Mouse (Mus musculus): Measurements from ENCODE around the gene Ltn1. TPM values are rescaled to one million over a fixed set of nuclear protein-coding genes. Genes with fewer than 3 reads are reported as not detected.

The Ltn1 gene
- 16.5 and 17.6 TPM in 2 replicates for polyA plus RNA-seq (2012; rRNA removed)

DNA sequence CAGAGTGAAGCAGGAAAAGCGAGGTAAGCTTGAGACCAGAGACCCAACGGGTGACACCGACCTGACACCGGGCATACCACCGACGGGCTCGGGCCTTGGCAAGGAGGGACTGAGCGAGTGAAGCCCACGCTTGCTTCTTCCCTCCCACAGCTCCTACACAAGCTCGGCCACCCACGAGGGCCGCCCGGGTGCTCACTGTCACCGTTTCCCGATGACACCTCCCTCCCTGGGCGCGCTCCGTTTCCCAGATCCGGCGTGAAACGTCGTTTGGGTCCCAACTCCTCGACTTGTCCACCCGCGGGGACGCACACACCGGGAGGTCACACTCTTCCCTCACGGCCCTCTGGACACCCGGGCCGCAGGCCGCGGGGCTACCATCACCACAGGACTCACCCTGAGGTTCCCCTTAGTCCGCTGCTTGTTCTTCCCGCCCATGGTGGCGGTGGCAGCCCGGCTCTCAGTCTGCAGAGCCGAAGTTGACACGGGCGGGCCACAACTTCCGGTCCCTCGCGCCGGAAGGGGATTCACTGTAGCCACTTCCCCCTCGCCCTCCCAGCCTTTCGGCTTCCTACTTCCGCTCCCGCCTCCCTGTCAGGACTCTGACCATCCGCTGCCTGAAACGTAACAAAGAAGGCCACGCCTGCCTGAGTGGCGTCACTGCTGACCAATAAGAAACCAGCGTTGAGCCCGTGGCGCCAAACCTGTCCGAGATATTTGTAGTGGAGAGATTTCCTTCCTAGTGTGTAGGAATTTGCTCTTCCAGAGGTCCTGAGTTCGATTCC is at the start of gene Ltn1:
Gene Ltn1 (minus strand): TSS at position 580 of the 782 bp plus-strand sequence.
- H3K4me3 ChIP-seq (replicated peaks; ENCODE audit: insufficient read depth, low read depth, low read length), result peak within 1 kb of the TSS; percentile 88
- WGBS, result under 1% methylated on average over 56 of the region's 56 CpGs
- peak within 1 kb of the TSS; percentile 58 for H3K27ac ChIP-seq (ENCODE audit: insufficient read depth, low read length)
- H3K4me1 ChIP-seq (ENCODE audit: control insufficient read depth, insufficient read depth, low read length), result no peaks in the 10 kb centered on the region; the same call in 1 of the 2 replicates
- DNase-seq, result peak; percentile 99
- no peaks in the 10 kb centered on the region for H3K27me3 ChIP-seq (ENCODE audit: control insufficient read depth, insufficient read depth, low read length)
- peak; percentile 58; the same call in 1 of the 2 replicates for TF ChIP-seq POLR2A (IDR thresholded peaks at IDR 0.05; ENCODE audit: borderline replicate concordance, insufficient read depth, low read length)
- TF ChIP-seq CTCF (IDR thresholded peaks at IDR 0.05; ENCODE audit: borderline replicate concordance, insufficient read depth, low read depth, low read length), result no peak

GRCm38 (mm10) chr16:87470579-87470978 is 38.2 kb upstream of the Ltn1 start:
- Histone ChIP-seq H3K4me3 (replicated peaks; ENCODE audit: insufficient read depth, low read depth, low read length) (no peak overlapping the region), H3K27ac (ENCODE audit: insufficient read depth, low read length) (no peak overlapping the region), H3K4me1 (ENCODE audit: control insufficient read depth, insufficient read depth, low read length) (no peaks in the 10 kb centered on the region), H3K27me3 (ENCODE audit: control insufficient read depth, insufficient read depth, low read length) (no peaks in the 10 kb centered on the region)
- 59% methylated on average over 4 of the region's 4 CpGs for WGBS
- TF ChIP-seq CTCF (IDR thresholded peaks at IDR 0.05; ENCODE audit: borderline replicate concordance, insufficient read depth, low read depth, low read length) (no peak), POLR2A (IDR thresholded peaks at IDR 0.05; ENCODE audit: borderline replicate concordance, insufficient read depth, low read length) (no peak)
- DNase-seq, result peak in 1 of 2 experiments; percentile 29

DNA sequence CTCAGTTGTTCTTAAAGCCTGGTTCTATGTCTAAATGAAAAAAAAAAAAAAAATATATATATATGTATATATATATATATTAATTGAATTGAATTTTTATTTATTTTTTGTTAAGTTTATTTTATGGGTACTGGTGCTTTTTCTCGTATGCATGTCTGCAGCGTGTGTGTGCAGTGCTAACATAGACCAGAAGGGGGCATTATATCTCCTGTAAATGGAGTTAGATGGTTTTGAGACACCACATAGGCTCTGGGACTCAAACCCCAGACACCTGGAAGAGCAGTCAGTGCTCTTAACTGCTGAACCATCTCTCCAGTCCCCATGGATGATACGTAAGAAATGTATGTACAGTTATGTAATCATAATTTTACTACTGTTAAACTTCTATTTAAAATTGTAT is 26.3 kb upstream of the Ltn1 start:
- no peak overlapping the region for H3K27ac ChIP-seq (ENCODE audit: insufficient read depth, low read length)
- no peak overlapping the region for H3K4me3 ChIP-seq (replicated peaks; ENCODE audit: insufficient read depth, low read depth, low read length)
- H3K4me1 ChIP-seq (ENCODE audit: control insufficient read depth, insufficient read depth, low read length), result peaks cover 2% of the 10 kb centered on the region
- no peak for DNase-seq
- 95% methylated on average over 3 of the region's 3 CpGs for WGBS
- no peaks in the 10 kb centered on the region for H3K27me3 ChIP-seq (ENCODE audit: control insufficient read depth, insufficient read depth, low read length)
- TF ChIP-seq POLR2A (IDR thresholded peaks at IDR 0.05; ENCODE audit: borderline replicate concordance, insufficient read depth, low read length) (no peak), CTCF (IDR thresholded peaks at IDR 0.05; ENCODE audit: borderline replicate concordance, insufficient read depth, low read depth, low read length) (no peak)

DNA sequence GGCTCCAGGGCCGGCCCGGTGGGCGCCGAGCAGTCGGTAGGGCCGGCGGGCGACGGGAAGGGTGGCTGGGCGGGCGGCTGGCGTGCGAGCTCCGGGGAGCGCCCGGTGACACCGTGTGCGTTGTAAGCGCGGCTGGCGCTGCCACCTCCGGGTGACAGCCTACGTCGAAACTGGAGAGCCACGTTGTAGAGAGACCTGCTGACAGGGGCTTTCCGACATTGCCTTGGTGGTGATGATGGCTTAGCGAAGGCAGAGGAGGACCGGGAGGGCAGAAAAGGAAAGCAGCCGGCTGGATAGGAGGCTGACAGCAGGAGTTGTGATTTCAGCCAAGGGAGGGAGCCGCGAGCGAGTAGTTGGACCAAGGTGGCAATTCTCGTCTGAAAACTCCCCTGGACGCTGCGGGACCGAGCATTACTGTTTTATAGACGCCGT is 22.8 kb upstream of the Ltn1 start:
- Histone ChIP-seq H3K4me1 (ENCODE audit: control insufficient read depth, insufficient read depth, low read length) (peaks cover 2% of the 10 kb centered on the region), H3K4me3 (replicated peaks; ENCODE audit: insufficient read depth, low read depth, low read length) (peak overlapping the region; percentile 86), H3K27me3 (ENCODE audit: control insufficient read depth, insufficient read depth, low read length) (no peaks in the 10 kb centered on the region), H3K27ac (ENCODE audit: insufficient read depth, low read length) (peak overlapping the region; percentile 59)
- DNase-seq, result no peak
- TF ChIP-seq CTCF (IDR thresholded peaks at IDR 0.05; ENCODE audit: borderline replicate concordance, insufficient read depth, low read depth, low read length), result no peak
- no peak for TF ChIP-seq POLR2A (IDR thresholded peaks at IDR 0.05; ENCODE audit: borderline replicate concordance, insufficient read depth, low read length)
- under 1% methylated on average over 38 of the region's 38 CpGs for WGBS

- Histone ChIP-seq H3K27me3 (ENCODE audit: control insufficient read depth, insufficient read depth, low read length) (no peaks in the 10 kb centered on the region), H3K4me1 (ENCODE audit: control insufficient read depth, insufficient read depth, low read length) (peaks cover 2% of the 10 kb centered on the region), H3K27ac (ENCODE audit: insufficient read depth, low read length) (peak within 1 kb of the TSS; percentile 59), H3K4me3 (replicated peaks; ENCODE audit: insufficient read depth, low read depth, low read length) (peak within 1 kb of the TSS; percentile 86)
- peak; percentile 64; the same call in 1 of the 2 replicates for TF ChIP-seq POLR2A (IDR thresholded peaks at IDR 0.05; ENCODE audit: borderline replicate concordance, insufficient read depth, low read length)
- TF ChIP-seq CTCF (IDR thresholded peaks at IDR 0.05; ENCODE audit: borderline replicate concordance, insufficient read depth, low read depth, low read length), result no peak
- 7% methylated on average over 42 of the region's 45 CpGs for WGBS
- DNase-seq, result peak; percentile 93 to 96
Measured at GRCm38 (mm10) chr16:87454419-87455179, 22.2 kb upstream of the Ltn1 start, which contains the start of gene Usp16. Gene Usp16, plus strand, starts transcription at chr16:87454703.

DNA sequence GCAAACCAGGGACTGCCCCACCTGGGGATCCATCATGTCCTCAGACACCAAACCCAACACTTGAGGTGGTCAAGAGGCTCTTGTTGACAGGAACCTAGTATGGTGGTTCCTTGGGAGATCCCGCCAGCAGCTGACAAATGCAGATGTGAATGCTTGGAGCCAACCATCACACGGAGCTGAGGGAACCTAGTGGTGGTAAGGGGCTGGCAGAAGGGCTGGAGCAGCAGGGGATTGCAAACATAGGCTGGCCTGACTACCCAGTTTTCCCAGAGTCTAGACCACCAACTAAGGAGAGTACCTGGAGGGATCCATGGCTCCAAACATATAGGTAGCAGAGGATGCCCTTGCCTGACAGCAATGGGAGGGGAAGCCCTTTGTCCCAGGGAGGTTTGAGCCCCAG is 20.8 kb upstream of the Ltn1 start:
- WGBS, result 87% methylated on average over 2 of the region's 2 CpGs
- no peak for TF ChIP-seq CTCF (IDR thresholded peaks at IDR 0.05; ENCODE audit: borderline replicate concordance, insufficient read depth, low read depth, low read length)
- no peak for TF ChIP-seq POLR2A (IDR thresholded peaks at IDR 0.05; ENCODE audit: borderline replicate concordance, insufficient read depth, low read length)
- no peak overlapping the region for H3K4me3 ChIP-seq (replicated peaks; ENCODE audit: insufficient read depth, low read depth, low read length)
- H3K27me3 ChIP-seq (ENCODE audit: control insufficient read depth, insufficient read depth, low read length), result no peaks in the 10 kb centered on the region
- no peak for DNase-seq
- H3K4me1 ChIP-seq (ENCODE audit: control insufficient read depth, insufficient read depth, low read length), result peaks cover 2% of the 10 kb centered on the region
- no peak overlapping the region for H3K27ac ChIP-seq (ENCODE audit: insufficient read depth, low read length)

GRCm38 (mm10) chr16:87445528-87445927 is 13.1 kb upstream of the Ltn1 start:
- Histone ChIP-seq H3K27ac (ENCODE audit: insufficient read depth, low read length) (no peak overlapping the region), H3K27me3 (ENCODE audit: control insufficient read depth, insufficient read depth, low read length) (no peaks in the 10 kb centered on the region), H3K4me1 (ENCODE audit: control insufficient read depth, insufficient read depth, low read length) (no peaks in the 10 kb centered on the region; the same call in 1 of the 2 replicates), H3K4me3 (replicated peaks; ENCODE audit: insufficient read depth, low read depth, low read length) (no peak overlapping the region)
- DNase-seq, result no peak
- 94% methylated on average over 3 of the region's 3 CpGs for WGBS
- TF ChIP-seq CTCF (IDR thresholded peaks at IDR 0.05; ENCODE audit: borderline replicate concordance, insufficient read depth, low read depth, low read length) (no peak), POLR2A (IDR thresholded peaks at IDR 0.05; ENCODE audit: borderline replicate concordance, insufficient read depth, low read length) (no peak)

Data from cerebellum, adult 2 months (tissue).